Mouse (Mus musculus): ENCODE results near the gene Abca2. TPM values are rescaled to one million over a fixed set of nuclear protein-coding genes. Genes with fewer than 3 reads are reported as not detected.

Gene Abca2
- 3.5 and 5.3 TPM in 2 replicates for polyA plus RNA-seq (2016; fragmentation: Nextera tagmentation; extraction: Ambion mirVana)

DNA sequence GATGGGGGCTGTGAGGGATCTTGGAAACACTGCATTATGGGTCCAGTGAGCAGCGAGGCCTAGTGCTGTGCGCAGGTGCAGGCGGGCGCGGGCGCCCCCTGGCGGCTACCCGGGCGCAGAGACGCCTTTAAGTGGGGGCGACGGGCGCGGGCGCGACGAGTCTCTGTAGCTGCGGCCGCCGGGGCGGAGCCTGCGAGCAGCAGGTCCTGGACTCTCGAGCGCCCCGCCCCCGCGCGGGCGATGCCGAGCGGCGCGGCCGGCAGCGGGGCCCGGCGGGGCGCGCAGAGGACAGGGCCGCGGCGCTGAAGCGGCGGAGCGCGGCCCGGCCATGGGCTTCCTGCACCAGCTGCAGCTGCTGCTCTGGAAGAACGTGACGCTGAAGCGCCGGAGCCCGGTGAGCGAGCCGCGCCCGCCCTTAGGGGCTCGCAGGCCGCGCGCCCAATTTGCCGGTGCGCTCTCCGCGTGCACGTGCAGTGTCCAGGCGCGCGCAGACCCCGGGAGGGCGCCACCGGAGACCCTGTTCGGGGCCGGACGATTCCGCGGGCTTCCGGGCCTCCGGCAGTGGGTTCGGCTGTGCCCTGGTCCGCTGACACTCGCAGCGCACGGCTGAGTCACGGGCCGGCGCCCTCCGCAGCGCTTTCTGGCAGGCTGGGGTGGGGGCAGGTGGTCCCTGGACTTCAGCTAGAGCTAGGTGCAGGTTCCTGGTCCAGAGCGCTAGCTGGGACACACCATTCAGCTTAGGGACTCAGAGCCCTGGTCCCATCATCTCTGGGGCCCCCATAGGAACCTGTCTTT lies at the start of gene Abca2:
Gene Abca2 (plus strand): TSS at position 262 of the 795 bp plus-strand sequence.
- H3K27ac ChIP-seq, result no peak within 1 kb of the TSS
- ATAC-seq (ENCODE audit: insufficient number of reproducible peaks, insufficient read depth, low FRiP score, low TSS enrichment, low read depth), result peak; percentile 88
- peaks cover 65% of the 10 kb centered on the region for H3K27me3 ChIP-seq
- H3K9me3 ChIP-seq, result no peaks in the 10 kb centered on the region
- under 1% methylated on average over 83 of the region's 89 CpGs for WGBS
- H3K4me2 ChIP-seq, result peak within 1 kb of the TSS; percentile 94
- H3K9ac ChIP-seq (replicated peaks), result peak within 1 kb of the TSS; percentile 75
- H3K4me3 ChIP-seq (replicated peaks), result peak within 1 kb of the TSS; percentile 75
- H3K4me1 ChIP-seq (replicated peaks), result peaks cover 6% of the 10 kb centered on the region
- no peaks in the 10 kb centered on the region for H3K36me3 ChIP-seq

DNA sequence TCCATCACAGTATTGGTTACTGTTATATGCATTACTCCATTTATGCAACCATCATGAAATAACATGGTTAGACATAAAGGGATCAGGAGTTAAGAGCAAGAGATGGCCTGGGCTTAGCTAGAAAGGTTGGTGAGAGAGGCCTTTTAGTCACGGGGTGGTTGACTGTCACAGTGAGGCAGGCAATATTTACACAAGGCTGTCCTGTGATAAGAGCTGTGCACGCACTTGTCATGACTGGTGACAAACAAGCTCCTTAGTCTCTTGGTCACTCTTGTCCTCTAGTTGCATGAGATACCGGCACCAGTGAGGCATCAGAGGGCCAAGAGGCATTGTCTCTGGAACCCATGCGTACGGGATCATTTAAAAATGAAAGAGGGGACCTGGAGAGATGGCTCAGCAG lies 44.0 kb upstream of the Abca2 start:
- ATAC-seq (ENCODE audit: insufficient number of reproducible peaks, insufficient read depth, low FRiP score, low TSS enrichment, low read depth), result no peak
- H3K4me1 ChIP-seq (replicated peaks), result no peaks in the 10 kb centered on the region
- H3K27me3 ChIP-seq, result 0 out of 2 replicates have a peak, but pooled peaks cover 4% of the 10 kb centered on the region
- no peak overlapping the region for H3K4me3 ChIP-seq (replicated peaks)
- no peak overlapping the region for H3K27ac ChIP-seq
- no peak overlapping the region for H3K9ac ChIP-seq (replicated peaks)
- H3K36me3 ChIP-seq, result no peaks in the 10 kb centered on the region
- no peak overlapping the region for H3K4me2 ChIP-seq
- 81% methylated on average over 5 of the region's 5 CpGs for WGBS
- H3K9me3 ChIP-seq, result no peaks in the 10 kb centered on the region

DNA sequence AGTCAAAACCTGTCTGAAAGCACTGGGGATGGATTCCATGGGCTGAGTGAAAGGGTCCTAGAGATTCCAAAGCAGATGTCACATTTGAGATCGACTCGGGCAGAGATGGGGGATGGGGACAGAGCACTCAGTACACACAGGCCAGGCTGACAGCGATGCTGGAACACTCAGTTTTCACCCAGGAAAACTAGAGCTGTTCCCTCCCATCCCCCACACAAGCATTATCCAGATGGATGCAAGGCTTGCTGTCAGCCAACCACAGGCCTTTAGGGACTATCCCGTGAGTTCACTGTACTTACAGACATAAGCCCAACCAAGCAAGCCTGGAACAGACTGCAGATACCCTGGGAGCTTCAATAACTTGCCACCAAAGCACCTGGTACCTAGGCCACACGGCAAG lies 37.2 kb upstream of the Abca2 start:
- Histone ChIP-seq H3K4me3 (replicated peaks) (no peak overlapping the region), H3K27me3 (peaks cover 41% of the 10 kb centered on the region), H3K4me1 (replicated peaks) (peaks cover 12% of the 10 kb centered on the region), H3K36me3 (no peaks in the 10 kb centered on the region), H3K9me3 (no peaks in the 10 kb centered on the region), H3K27ac (no peak overlapping the region), H3K4me2 (no peak overlapping the region), H3K9ac (replicated peaks) (no peak overlapping the region)
- ATAC-seq (ENCODE audit: insufficient number of reproducible peaks, insufficient read depth, low FRiP score, low TSS enrichment, low read depth), result no peak
- WGBS, result 71% methylated on average over 5 of the region's 5 CpGs

DNA sequence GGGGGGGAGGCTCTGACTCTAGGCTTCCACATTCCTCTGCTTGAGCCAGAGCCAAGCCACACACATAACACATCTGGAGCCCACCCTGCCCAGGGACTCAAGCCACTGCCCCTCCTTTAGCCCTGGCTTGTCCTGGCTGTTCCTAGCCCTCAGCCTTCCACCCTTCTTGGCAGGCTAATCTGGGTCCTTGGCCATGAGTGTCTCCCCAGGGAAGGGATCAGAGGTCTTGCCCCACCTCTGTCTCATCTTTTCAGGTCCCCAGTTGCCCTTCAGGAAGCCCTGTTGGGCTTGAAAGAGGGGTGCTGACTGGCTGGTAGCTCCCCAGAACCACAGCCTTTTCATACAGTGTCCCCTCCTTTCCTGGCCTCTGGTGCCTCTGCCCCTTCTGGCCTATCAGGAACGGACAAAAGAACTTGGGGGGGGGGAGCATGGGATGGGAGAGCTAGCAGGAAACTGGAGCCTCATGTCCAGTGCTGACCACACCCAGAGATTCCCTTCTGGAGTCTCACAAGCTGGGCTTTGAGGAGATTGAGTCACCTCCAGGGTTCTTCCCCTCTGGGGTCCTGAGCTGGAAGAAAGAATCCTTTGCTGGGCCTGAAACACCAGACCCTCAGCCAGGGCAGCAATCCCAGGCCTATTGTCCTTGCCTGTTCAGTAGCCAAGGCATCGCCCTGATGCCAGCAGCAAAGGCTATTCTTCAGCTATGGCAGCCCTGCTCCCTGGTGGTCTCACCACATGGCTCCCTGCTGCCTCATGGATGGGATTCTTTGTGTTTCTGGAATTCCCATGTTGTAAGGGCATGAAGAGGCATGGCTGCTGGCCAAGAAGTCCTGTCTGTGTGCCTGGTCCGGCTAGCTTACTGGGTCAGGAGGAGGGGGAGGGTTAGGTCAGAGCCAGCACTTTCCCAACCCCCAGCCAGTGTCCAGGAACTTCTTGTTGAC lies 34.0 kb upstream of the Abca2 start:
- Histone ChIP-seq H3K4me1 (replicated peaks) (peaks cover 12% of the 10 kb centered on the region), H3K9me3 (no peaks in the 10 kb centered on the region), H3K36me3 (no peaks in the 10 kb centered on the region), H3K27me3 (peaks cover 74% of the 10 kb centered on the region), H3K4me2 (no peak overlapping the region), H3K27ac (no peak overlapping the region), H3K4me3 (replicated peaks) (no peak overlapping the region), H3K9ac (replicated peaks) (no peak overlapping the region)
- ATAC-seq (ENCODE audit: insufficient number of reproducible peaks, insufficient read depth, low FRiP score, low TSS enrichment, low read depth), result no peak
- 40% methylated on average over 3 of the region's 3 CpGs for WGBS

DNA sequence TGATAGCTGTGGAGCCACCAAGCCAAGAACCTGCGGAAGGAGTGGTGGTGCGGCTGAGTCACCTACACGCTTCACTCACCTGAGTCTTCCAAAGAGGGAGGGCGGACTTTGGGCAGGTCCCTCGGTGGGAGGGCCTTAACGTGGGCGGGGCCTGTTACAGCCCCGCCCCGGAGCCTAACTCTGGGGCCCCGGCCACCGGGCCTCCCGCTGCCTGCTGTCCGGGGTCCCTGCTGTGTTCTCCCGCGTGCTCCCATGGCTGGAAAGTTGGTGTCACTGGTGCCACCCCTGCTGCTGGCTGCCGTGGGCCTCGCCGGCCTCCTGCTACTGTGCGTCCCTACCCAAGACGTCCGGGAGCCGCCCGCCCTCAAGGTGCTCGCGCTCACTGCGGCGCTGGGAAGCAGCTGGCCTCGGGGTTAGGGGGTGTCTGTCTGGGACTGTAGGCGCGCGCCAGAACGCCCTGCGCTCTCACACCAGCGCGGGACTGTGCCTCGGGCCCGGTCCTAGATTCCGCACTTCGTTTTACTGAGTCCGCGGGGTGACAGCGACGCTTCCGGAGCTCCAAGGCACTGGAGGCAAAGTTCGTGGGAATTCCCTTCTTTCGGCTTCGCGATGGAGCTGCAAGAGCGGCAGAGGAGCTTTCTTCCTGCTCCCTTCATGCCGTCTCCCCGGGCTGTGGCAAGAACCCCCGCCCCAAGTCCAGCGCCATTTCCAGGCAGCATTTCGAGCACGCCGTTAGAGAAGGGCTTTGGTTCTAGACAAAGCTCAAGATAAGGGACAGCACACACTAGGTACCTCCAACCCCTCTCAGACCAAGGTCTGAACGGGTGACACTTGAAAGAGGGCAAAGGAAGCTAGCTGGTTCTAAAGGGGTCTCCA lies 32.5 kb upstream of the Abca2 start, which contains the start of gene Entpd2:
Gene Entpd2 (plus strand): TSS at position 154 of the 876 bp plus-strand sequence.
- Histone ChIP-seq H3K27ac (no peak within 1 kb of the TSS), H3K4me3 (replicated peaks) (peak within 1 kb of the TSS; percentile 34), H3K4me2 (peak within 1 kb of the TSS; percentile 59), H3K9me3 (no peaks in the 10 kb centered on the region), H3K4me1 (replicated peaks) (peaks cover 16% of the 10 kb centered on the region), H3K27me3 (peaks cover 88% of the 10 kb centered on the region), H3K36me3 (no peaks in the 10 kb centered on the region), H3K9ac (replicated peaks) (no peak within 1 kb of the TSS; the same call in 1 of the 2 replicates)
- 2% methylated on average over 57 of the region's 57 CpGs for WGBS
- ATAC-seq (ENCODE audit: insufficient number of reproducible peaks, insufficient read depth, low FRiP score, low TSS enrichment, low read depth), result no peak

DNA sequence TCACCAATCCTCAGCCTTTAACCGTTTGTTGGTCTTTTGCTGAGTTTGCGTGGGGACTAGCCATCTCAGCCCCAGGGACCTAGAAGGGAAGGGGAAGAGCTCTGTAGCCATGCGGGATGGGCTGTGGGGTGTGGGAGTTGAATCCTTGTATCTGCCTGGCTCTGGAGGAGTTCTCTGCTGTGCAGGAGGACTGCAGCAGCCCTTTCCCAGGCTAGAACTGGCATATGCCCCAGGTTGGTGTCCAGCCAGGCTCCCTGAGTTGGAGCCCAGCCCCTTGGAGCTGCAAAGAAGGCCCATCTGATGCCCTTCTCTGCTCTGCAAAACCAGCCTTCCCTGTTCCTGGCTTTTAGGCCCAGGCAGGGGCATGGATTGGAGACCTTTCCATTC lies 31.9 kb upstream of the Abca2 start:
- H3K4me3 ChIP-seq (replicated peaks), result no peak overlapping the region

DNA sequence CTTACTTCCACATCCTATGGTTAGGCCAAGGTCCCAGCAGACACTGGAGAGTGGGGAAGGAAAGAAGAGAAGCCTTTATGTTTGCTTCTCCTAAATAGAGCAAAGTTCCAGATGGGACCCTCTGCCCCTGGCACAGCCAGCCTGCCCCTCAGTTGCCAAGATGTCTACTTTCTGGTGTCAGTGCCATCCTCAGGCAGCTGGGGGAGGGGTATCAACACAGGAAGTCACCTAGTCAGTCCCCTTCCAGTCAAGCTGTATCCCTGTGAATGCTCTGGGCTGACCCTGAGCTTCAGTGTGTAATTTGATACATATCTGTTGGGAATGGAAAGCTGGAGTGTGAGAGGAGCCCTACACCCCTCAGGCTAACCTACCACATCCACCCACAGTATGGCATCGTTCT lies 31.5 kb upstream of the Abca2 start:
- 52% methylated on average over 1 of the region's 1 CpGs for WGBS
- no peaks in the 10 kb centered on the region for H3K36me3 ChIP-seq
- H3K4me1 ChIP-seq (replicated peaks), result peaks cover 16% of the 10 kb centered on the region
- no peaks in the 10 kb centered on the region for H3K9me3 ChIP-seq
- H3K4me3 ChIP-seq (replicated peaks), result no peak overlapping the region
- no peak overlapping the region for H3K27ac ChIP-seq
- H3K4me2 ChIP-seq, result no peak overlapping the region
- no peak for ATAC-seq (ENCODE audit: insufficient number of reproducible peaks, insufficient read depth, low FRiP score, low TSS enrichment, low read depth)
- peaks cover 92% of the 10 kb centered on the region for H3K27me3 ChIP-seq
- H3K9ac ChIP-seq (replicated peaks), result no peak overlapping the region

More for the DNA sequence above, 31.9 kb upstream of the Abca2 start:
- Histone ChIP-seq H3K27me3 (peaks cover 92% of the 10 kb centered on the region), H3K4me1 (replicated peaks) (peaks cover 16% of the 10 kb centered on the region), H3K9ac (replicated peaks) (no peak overlapping the region), H3K9me3 (no peaks in the 10 kb centered on the region), H3K36me3 (no peaks in the 10 kb centered on the region), H3K27ac (no peak overlapping the region), H3K4me2 (peak overlapping the region; percentile 59; the same call in 1 of the 2 replicates)
- 33% methylated on average over 3 of the region's 3 CpGs for whole genome bisulfite sequencing
- no peak for ATAC-seq (ENCODE audit: insufficient number of reproducible peaks, insufficient read depth, low FRiP score, low TSS enrichment, low read depth)

DNA sequence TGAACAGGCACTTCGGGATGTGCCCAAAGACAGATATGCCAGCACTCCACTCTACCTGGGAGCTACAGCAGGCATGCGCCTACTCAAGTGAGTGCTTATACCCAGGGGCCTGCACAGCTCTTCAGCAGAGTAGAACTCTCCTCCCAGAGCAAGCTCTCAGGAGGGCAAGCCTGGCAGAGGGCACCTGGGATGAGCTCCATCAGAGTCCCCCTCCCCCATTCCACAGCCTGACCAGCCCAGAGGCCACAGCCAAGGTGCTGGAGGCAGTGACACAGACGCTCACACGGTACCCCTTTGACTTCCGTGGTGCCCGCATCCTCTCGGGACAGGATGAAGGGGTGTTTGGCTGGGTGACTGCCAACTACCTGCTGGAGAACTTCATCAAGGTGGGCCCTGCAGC lies 30.4 kb upstream of the Abca2 start:
- 92% methylated on average over 7 of the region's 7 CpGs for WGBS
- H3K4me3 ChIP-seq (replicated peaks), result no peak overlapping the region
- no peak overlapping the region for H3K9ac ChIP-seq (replicated peaks)
- H3K9me3 ChIP-seq, result no peaks in the 10 kb centered on the region
- H3K27ac ChIP-seq, result no peak overlapping the region
- ATAC-seq (ENCODE audit: insufficient number of reproducible peaks, insufficient read depth, low FRiP score, low TSS enrichment, low read depth), result no peak
- no peaks in the 10 kb centered on the region for H3K36me3 ChIP-seq
- H3K27me3 ChIP-seq, result peaks cover 98% of the 10 kb centered on the region
- H3K4me2 ChIP-seq, result no peak overlapping the region
- peaks cover 17% of the 10 kb centered on the region for H3K4me1 ChIP-seq (replicated peaks)

DNA sequence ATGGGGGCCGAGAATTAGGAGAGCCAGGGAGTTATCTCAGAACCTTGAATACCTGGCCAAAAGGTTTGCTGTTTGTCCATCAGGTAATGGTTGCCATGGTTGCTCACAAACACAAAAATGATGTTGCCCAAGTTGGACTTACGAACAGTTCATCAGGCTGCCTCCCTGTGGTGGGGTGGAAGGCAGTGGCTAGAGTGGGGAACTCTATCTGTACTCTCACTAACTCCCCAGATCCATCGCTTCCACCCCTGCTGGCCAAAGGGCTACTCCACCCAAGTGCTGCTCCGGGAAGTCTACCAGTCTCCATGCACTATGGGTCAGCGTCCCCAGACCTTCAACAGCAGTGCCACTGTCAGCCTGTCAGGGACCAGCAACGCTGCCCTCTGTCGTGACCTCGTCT lies 29.5 kb upstream of the Abca2 start, which contains the start of gene Npdc1:
Gene Npdc1 (plus strand): TSS at position 301 of the 400 bp plus-strand sequence.
- H3K36me3 ChIP-seq, result no peaks in the 10 kb centered on the region
- peaks cover 100% of the 10 kb centered on the region for H3K27me3 ChIP-seq
- H3K4me2 ChIP-seq, result no peak within 1 kb of the TSS
- no peak for ATAC-seq (ENCODE audit: insufficient number of reproducible peaks, insufficient read depth, low FRiP score, low TSS enrichment, low read depth)
- H3K4me3 ChIP-seq (replicated peaks), result no peak within 1 kb of the TSS
- H3K27ac ChIP-seq, result no peak within 1 kb of the TSS
- 57% methylated on average over 8 of the region's 8 CpGs for WGBS
- H3K4me1 ChIP-seq (replicated peaks), result peaks cover 22% of the 10 kb centered on the region
- H3K9me3 ChIP-seq, result no peaks in the 10 kb centered on the region
- no peak within 1 kb of the TSS for H3K9ac ChIP-seq (replicated peaks)

DNA sequence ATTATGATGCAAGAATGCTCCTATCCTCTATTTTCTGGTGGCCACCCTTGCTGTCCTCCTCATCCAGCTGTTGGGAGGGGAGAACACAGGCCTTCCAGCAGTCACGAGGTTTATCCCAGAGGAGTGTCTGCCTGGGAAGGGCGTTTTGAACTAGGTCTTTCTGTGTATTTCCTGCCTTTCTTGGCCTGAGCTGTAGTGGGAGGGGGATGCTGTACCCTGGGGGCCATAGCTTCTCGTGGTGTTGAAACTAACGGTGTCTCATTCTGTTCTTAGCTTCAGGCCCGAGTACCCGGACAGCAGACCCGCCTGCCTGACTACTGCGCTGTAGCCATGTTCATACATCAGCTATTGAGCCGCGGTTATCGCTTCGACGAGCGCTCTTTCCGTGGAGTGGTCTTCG lies 28.2 kb upstream of the Abca2 start:
- Histone ChIP-seq H3K4me3 (replicated peaks) (no peak overlapping the region), H3K4me1 (replicated peaks) (peaks cover 19% of the 10 kb centered on the region), H3K36me3 (no peaks in the 10 kb centered on the region), H3K27ac (no peak overlapping the region), H3K4me2 (no peak overlapping the region), H3K27me3 (peaks cover 99% of the 10 kb centered on the region), H3K9me3 (no peaks in the 10 kb centered on the region), H3K9ac (replicated peaks) (no peak overlapping the region)
- no peak for ATAC-seq (ENCODE audit: insufficient number of reproducible peaks, insufficient read depth, low FRiP score, low TSS enrichment, low read depth)
- 22% methylated on average over 16 of the region's 16 CpGs for WGBS

All from limb, embryonic 12.5 days (tissue).